Mouse (Mus musculus): ENCODE measurements at regions not wholly inside any gene's neighbourhood (a gene's known extent, or its start where the extent isn't known, plus 50 kb on each side); places are given as distances from the start of the nearest gene placed in this dataset.

GRCm38 (mm10) chr19:6660157-6660556 lies 117.3 kb upstream of the Slc22a12 start:
- TF ChIP-seq CTCF (IDR thresholded peaks at IDR 0.05; ENCODE audit: low read depth) (no peak), EP300 (IDR thresholded peaks at IDR 0.05; ENCODE audit: low read depth) (peak; percentile 57)

All from liver, postnatal 0 days (tissue).